Mouse (Mus musculus): ENCODE measurements around the gene Vmn2r58. TPM values are rescaled to one million over a fixed set of nuclear protein-coding genes. Genes with fewer than 3 reads are reported as not detected.
"Not testable (repeated sequence)": the region's sequence is repeated elsewhere in the genome, so short reads cannot be mapped to it uniquely, and the experiment has no call there.

Vmn2r58 gene
- polyA plus RNA-seq (2015; fragmentation: Nextera tagmentation; extraction: Ambion mirVana): not detected in 2 replicates

DNA sequence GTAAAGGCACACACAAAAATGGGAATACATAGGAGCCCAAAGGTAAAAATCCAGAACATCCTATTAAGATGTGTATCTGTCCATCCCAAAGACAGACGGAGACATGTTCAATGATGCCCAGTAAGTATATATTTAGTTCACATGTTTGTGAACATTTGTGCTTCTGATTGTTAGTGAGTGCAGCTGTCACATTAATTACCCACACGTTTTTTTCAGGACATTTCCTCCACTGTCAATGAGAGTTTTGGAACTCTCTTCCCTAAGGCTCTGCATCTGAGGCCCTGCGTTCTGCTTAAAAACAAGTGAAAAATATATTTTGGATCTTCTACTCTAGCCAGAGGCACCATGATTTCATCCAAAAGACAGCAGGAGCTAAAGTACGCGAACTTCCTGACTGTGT lies at the start of gene Vmn2r58:
TSS of gene Vmn2r58 (minus strand) at position 101 of the 400 bp plus-strand sequence.
- not testable (repeated sequence) for H3K4me1 ChIP-seq; H3K4me3 ChIP-seq; ATAC-seq (ENCODE audit: low FRiP score, low read depth); H3K27ac ChIP-seq; H3K27me3 ChIP-seq; H3K9ac ChIP-seq; H3K36me3 ChIP-seq; H3K9me3 ChIP-seq; H3K4me2 ChIP-seq (replicated peaks)
- WGBS: 74% methylated on average over 5 of the region's 5 CpGs

Other genes starting within 250 kb of the Vmn2r58 start
- 14.0 and 15.4 TPM in 2 replicates for gene Zfp788, start 239.5 kb downstream of the Vmn2r58 start, polyA plus RNA-seq (2015; fragmentation: Nextera tagmentation; extraction: Ambion mirVana)
- not detected in 2 replicates for gene Vmn2r59, start 186.3 kb upstream of the Vmn2r58 start, polyA plus RNA-seq (2015; fragmentation: Nextera tagmentation; extraction: Ambion mirVana)
- 0.01 TPM in 1 of 2 replicates, not detected in the other for gene Vmn2r60, start 235.1 kb upstream of the Vmn2r58 start, polyA plus RNA-seq (2015; fragmentation: Nextera tagmentation; extraction: Ambion mirVana)